30 mouse cellular contexts compared by ENCODE assay signal in the genomic region with DNA sequence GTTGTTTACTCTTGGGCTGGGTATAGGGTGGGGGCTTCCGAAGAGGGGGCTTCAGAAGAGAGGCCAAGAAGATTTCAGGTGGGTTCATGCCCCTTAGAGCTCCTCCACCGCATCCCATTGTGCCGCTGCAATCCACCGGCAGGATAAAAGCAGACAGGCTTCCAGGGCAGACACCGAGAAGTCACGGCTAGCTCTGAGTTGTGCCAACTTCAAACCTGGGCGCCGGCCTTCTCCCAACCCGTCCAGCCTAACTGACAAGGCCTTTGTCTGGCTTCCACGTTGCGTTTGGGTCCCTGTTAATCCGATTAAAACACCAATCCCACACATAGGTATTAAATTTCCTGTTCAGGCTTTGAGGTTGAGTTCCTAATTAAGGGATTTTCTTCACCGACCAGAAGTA.
DNase-seq lines count a peak whose midpoint lies in the region; ATAC-seq lines count a peak whose summit lies in the region.
"Had no signal": no experiment of that assay in that cellular context is flagged by ENCODE, and none has a peak within 500 bp of the region (broad histone marks: within the 10 kb centered on the region; RNA-seq: fewer than 3 reads in every experiment).

No protein-coding gene starts in this region.

- H3K36me3 ChIP-seq in forebrain, embryonic 10.5 days (replicated peaks) = no peaks in the 10 kb centered on the region
- H3K36me3 ChIP-seq in forebrain, embryonic 15.5 days = no peaks in the 10 kb centered on the region
- H3K36me3 ChIP-seq in midbrain, embryonic 12.5 days = no peaks in the 10 kb centered on the region
- H3K36me3 ChIP-seq in midbrain, embryonic 15.5 days (replicated peaks) = no peaks in the 10 kb centered on the region
- H3K36me3 ChIP-seq in embryonic facial prominence, embryonic 14.5 days (ENCODE audit: control insufficient read depth, insufficient read depth, low read length) = no peaks in the 10 kb centered on the region
- H3K36me3 ChIP-seq: G1E; intestine, embryonic 15.5 days; limb, embryonic 12.5 days; liver, embryonic 15.5 days; neural tube, embryonic 12.5 days had no signal

- H3K9me3 ChIP-seq in forebrain, embryonic 10.5 days = peaks cover 11% of the 10 kb centered on the region; the same call in 1 of the 2 replicates
- H3K9me3 ChIP-seq in forebrain, embryonic 15.5 days = no peaks in the 10 kb centered on the region
- no peaks in the 10 kb centered on the region for H3K9me3 ChIP-seq in midbrain, embryonic 12.5 days
- H3K9me3 ChIP-seq in midbrain, embryonic 15.5 days = no peaks in the 10 kb centered on the region
- no peaks in the 10 kb centered on the region for H3K9me3 ChIP-seq in embryonic facial prominence, embryonic 14.5 days (ENCODE audit: control insufficient read depth, low read length)
- H3K9me3 ChIP-seq: liver, embryonic 15.5 days; neural tube, embryonic 12.5 days had no signal

- H3K27ac ChIP-seq in forebrain, embryonic 10.5 days = no peak overlapping the region
- no peak overlapping the region for H3K27ac ChIP-seq in forebrain, embryonic 15.5 days (replicated peaks)
- no peak overlapping the region for H3K27ac ChIP-seq in midbrain, embryonic 12.5 days (replicated peaks)
- H3K27ac ChIP-seq in midbrain, embryonic 15.5 days = no peak overlapping the region
- H3K27ac ChIP-seq in embryonic facial prominence, embryonic 14.5 days (replicated peaks; ENCODE audit: low read depth, low read length) = no peak overlapping the region
- H3K27ac ChIP-seq: intestine, embryonic 15.5 days; limb, embryonic 12.5 days; liver, embryonic 15.5 days; neural tube, embryonic 12.5 days had no signal

- WGBS in forebrain, embryonic 10.5 days = 48% methylated on average over 13 of the region's 13 CpGs
- WGBS in forebrain, embryonic 15.5 days = 22% methylated on average over 13 of the region's 13 CpGs
- 25% methylated on average over 13 of the region's 13 CpGs for WGBS in midbrain, embryonic 12.5 days
- 22% methylated on average over 13 of the region's 13 CpGs for WGBS in midbrain, embryonic 15.5 days
- WGBS in embryonic facial prominence, embryonic 14.5 days = 52% methylated on average over 13 of the region's 13 CpGs

- no peak overlapping the region for H3K4me2 ChIP-seq in forebrain, embryonic 15.5 days (replicated peaks)
- peak overlapping the region; percentile 13; the same call in 1 of the 2 replicates for H3K4me2 ChIP-seq in midbrain, embryonic 12.5 days (replicated peaks)
- H3K4me2 ChIP-seq in midbrain, embryonic 15.5 days = no peak overlapping the region
- H3K4me2 ChIP-seq in embryonic facial prominence, embryonic 14.5 days (ENCODE audit: low read depth, low read length) = no peak overlapping the region
- H3K4me2 ChIP-seq: intestine, embryonic 15.5 days; limb, embryonic 12.5 days; liver, embryonic 15.5 days; lung, embryonic 14.5 days; neural tube, embryonic 12.5 days had no signal

- H3K4me3 ChIP-seq in forebrain, embryonic 10.5 days = no peak overlapping the region
- no peak overlapping the region for H3K4me3 ChIP-seq in forebrain, embryonic 15.5 days
- no peak overlapping the region for H3K4me3 ChIP-seq in midbrain, embryonic 12.5 days
- H3K4me3 ChIP-seq in midbrain, embryonic 15.5 days = no peak overlapping the region
- H3K4me3 ChIP-seq in embryonic facial prominence, embryonic 14.5 days (ENCODE audit: low read depth, low read length) = no peak overlapping the region
- H3K4me3 ChIP-seq: intestine, embryonic 15.5 days; limb, embryonic 12.5 days; liver, embryonic 15.5 days; myocyte; neural tube, embryonic 12.5 days had no signal

- peak; percentile 35 for DNase-seq in forebrain, embryonic 10.5 days (ENCODE audit: extremely low spot score, low spot score)
- DNase-seq in embryonic facial prominence, embryonic 14.5 days (ENCODE audit: low spot score) = peak; percentile 68
- DNase-seq in retina, postnatal 1 day = peak; percentile 60
- DNase-seq in MN1 (ENCODE audit: low spot score) = no peak
- no peak for DNase-seq in left cerebral cortex, adult 18-20 months (ENCODE audit: low spot score in 2 of 2)
- DNase-seq: adrenal gland, postnatal 14 days; cerebellum, adult 11-12 months; cerebellum, postnatal 10 days; gastrocnemius, postnatal 10 days; heart, postnatal 14 days; kidney, adult 2 months; kidney, postnatal 36 days; layer of hippocampus, postnatal 36 days; lung, postnatal 14 days; right cerebral cortex, postnatal 25 days; spleen, adult 18-20 months; thymus, adult 2 months; thymus, postnatal 36 days had no signal

- ATAC-seq in forebrain, embryonic 15.5 days (replicated peaks) = no peak
- no peak for ATAC-seq in midbrain, embryonic 12.5 days (ENCODE audit: low FRiP score, low read depth)
- ATAC-seq in midbrain, embryonic 15.5 days (replicated peaks) = no peak
- peak; percentile 86 for ATAC-seq in embryonic facial prominence, embryonic 14.5 days (ENCODE audit: low read depth)
- ATAC-seq: hindbrain, embryonic 16.5 days; intestine, embryonic 15.5 days; Patski had no signal

- no peak overlapping the region for H3K9ac ChIP-seq in forebrain, embryonic 15.5 days (replicated peaks)
- no peak overlapping the region for H3K9ac ChIP-seq in midbrain, embryonic 12.5 days (replicated peaks)
- no peak overlapping the region for H3K9ac ChIP-seq in midbrain, embryonic 15.5 days
- no peak overlapping the region for H3K9ac ChIP-seq in embryonic facial prominence, embryonic 14.5 days (ENCODE audit: low read depth, low read length)
- H3K9ac ChIP-seq: intestine, embryonic 15.5 days; limb, embryonic 12.5 days; liver, embryonic 15.5 days; lung, embryonic 14.5 days; neural tube, embryonic 12.5 days had no signal

- peaks cover 15% of the 10 kb centered on the region for H3K4me1 ChIP-seq in forebrain, embryonic 10.5 days
- peaks cover 8% of the 10 kb centered on the region for H3K4me1 ChIP-seq in forebrain, embryonic 15.5 days
- H3K4me1 ChIP-seq in midbrain, embryonic 12.5 days = peaks cover 7% of the 10 kb centered on the region; the same call in 1 of the 2 replicates
- peaks cover 13% of the 10 kb centered on the region for H3K4me1 ChIP-seq in midbrain, embryonic 15.5 days
- H3K4me1 ChIP-seq in embryonic facial prominence, embryonic 14.5 days (ENCODE audit: control insufficient read depth, insufficient read depth, low read length) = peaks cover 11% of the 10 kb centered on the region
- H3K4me1 ChIP-seq: intestine, embryonic 15.5 days; liver, embryonic 15.5 days; neural tube, embryonic 12.5 days had no signal

- peaks cover 12% of the 10 kb centered on the region for H3K27me3 ChIP-seq in forebrain, embryonic 10.5 days (ENCODE audit: poor library complexity, severe bottlenecking)
- H3K27me3 ChIP-seq in forebrain, embryonic 15.5 days = no peaks in the 10 kb centered on the region
- H3K27me3 ChIP-seq in midbrain, embryonic 12.5 days = peaks cover 14% of the 10 kb centered on the region
- H3K27me3 ChIP-seq in midbrain, embryonic 15.5 days (replicated peaks) = no peaks in the 10 kb centered on the region
- no peaks in the 10 kb centered on the region for H3K27me3 ChIP-seq in embryonic facial prominence, embryonic 14.5 days (replicated peaks; ENCODE audit: control insufficient read depth, insufficient read depth, low read length)
- H3K27me3 ChIP-seq: intestine, embryonic 15.5 days; limb, embryonic 12.5 days; liver, embryonic 15.5 days; neural tube, embryonic 12.5 days; Patski had no signal

Comparison
In these comparisons a context has a peak if more than half of its experiments do, and no peak if none do; other contexts are left out.
1. DNase-seq: peak in forebrain, embryonic 10.5 days (single experiment), embryonic facial prominence, embryonic 14.5 days (single experiment) and retina, postnatal 1 day (single experiment); none in MN1 (single experiment) and left cerebral cortex, adult 18-20 months (0 of 2).